Mouse (Mus musculus) cerebellum, postnatal 10 days (tissue): ENCODE results near the gene Gpatch8.

Source experiments
- DNase-seq, 2 experiments: peaks; one replicate each; pipeline ENCODE4 v3.0.0; 2021; ENCODE audit warnings: mixed read lengths in 2 of 2

Gene Gpatch8

DNA sequence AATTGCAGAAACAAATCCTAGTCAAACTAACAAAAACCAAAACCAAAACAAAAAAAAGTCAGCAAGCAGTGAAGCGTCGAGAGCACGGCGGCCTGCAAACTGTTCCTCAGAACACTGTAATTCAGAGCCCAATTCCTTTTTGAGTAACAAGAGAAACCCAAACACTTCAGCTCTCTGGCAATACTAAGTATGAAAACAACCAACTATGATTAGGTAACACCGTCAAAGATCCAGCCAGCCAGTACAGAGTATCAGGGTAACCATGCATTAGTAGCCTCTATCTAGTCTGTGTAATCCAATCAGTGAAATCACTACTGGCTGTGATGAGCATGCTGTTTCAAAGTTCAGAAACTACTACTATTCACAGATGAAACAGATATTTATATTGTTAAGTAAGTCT, 60.5 kb downstream of the Gpatch8 start:
- DNase-seq, result no peak

DNA sequence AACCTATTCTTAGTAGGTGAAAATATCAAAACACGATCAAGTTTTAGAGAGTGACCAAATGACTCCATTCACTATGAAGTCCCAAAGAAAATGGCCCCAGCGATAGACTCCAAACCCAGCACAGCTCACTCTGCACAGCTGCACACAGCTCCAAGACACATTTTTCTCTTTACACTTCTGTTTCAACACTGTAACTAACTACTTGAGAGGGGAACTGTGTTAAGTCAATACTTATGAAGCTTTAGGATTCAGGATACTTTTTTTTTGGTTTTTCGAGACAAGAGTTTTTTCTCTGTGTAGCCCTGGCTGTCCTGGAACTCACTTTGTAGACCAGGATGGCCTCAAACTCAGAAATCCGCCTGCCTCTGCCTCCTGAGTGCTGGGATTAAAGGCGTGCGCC, 61.1 kb downstream of the Gpatch8 start:
- no peak for DNase-seq

DNA sequence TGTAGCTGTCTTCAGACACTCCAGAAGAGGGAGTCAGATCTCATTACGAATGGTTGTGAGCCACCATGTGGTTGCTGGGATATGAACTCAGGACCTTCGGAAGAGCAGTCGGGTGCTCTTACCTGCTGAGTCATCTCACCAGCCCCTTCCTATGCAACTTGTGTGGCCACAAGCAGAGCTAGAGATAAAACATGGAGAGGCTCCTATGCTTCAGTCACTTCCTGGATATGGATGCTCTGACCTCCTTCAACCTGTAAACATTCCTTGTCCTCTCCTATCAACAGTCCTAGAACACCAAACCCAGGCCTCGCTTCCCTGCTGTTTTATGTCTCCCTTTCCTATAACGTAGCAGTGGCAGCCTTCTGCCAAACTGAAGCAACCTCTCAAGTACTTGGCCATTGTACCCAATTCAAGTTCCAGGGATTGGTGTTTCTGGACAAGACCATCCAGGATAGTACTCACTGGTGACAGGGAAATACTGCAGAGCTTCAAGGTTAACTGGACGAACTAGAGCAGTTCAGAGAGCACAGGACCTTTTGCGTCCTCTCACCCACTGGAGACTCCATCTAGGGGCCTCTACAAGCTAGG, 62.0 kb downstream of the Gpatch8 start:
- no peak for DNase-seq

- DNase-seq, result no peak
Observed at GRCm38 (mm10) chr11:102493241-102493640, 63.0 kb downstream of the Gpatch8 start.

GRCm38 (mm10) chr11:102487901-102488300, 68.3 kb downstream of the Gpatch8 start:
- DNase-seq, result no peak

DNA sequence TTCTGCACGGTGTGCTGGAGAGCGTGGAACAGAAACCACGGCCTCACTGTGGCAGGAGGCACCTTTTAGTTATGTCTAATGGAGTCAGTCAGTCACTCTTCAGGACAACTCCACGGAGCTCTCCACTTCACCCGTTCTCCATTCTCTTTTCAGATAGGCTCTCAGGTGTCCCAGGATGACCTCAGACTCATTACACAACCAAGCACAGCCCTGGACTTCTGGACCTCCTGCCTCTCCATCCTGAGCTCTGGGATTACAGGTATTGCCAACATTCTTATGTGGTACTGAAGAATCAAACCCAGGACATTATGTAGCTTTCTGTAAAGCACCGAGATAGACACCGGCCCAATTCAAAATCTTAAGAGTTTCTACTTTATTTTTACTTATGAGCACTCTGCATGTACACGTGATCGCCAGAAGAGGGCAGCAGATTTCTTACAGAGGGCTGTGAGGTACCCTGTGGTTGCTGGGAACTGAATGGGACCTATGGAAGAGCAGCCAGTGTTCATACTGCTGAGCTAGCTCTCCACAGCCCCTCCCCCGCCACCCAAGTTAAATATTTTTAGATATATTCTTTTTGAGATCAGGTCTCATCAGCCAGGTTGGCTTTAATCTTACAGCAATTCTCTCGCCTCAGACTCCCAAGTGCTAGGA, 69.3 kb downstream of the Gpatch8 start:
- peak; percentile 73 to 82 for DNase-seq

- DNase-seq, result no peak
Observed at GRCm38 (mm10) chr11:102481779-102482178, 74.4 kb downstream of the Gpatch8 start.

DNA sequence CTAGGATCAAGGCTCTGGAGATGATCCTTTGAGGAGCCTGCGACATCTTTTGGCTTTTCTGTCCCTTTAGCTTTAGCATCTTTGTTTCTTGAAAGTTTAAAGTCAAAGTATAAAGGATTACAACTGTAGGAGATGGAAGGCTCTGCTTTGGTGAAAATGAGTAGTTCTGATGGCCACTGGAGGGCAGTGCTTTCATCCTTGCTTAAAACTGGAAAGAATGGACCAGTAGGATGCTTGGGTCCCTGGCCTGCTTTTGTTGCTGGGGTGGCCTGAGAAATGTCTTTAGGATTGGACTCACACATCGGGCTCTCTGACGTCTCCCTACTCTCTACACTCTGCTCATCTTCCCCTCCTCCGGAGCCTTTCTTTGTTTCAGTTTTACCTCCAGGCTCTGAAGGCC, 75.3 kb downstream of the Gpatch8 start:
- no peak for DNase-seq

- DNase-seq, result no peak
Observed at GRCm38 (mm10) chr11:102480111-102480510, 76.1 kb downstream of the Gpatch8 start.

DNA sequence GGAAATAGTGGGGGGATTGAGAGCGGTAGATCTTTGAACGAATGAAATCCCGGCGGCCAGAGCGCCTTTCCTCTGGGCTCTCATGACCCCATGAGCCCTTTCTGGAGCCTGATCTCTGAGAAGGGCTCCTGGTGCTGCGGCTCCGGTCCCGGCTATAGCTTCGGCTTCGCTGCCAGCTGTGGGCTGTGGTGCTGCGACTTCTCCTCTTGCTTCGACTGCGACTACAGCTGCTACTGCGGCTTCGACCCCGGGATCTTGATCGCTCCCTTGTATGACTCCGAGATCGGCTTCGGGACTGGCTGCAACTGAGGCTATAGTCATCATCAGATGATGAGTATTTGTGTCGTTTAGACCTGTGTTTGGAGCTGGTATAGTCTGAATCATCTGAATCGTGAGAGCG, 76.6 kb downstream of the Gpatch8 start:
- DNase-seq, result no peak

DNA sequence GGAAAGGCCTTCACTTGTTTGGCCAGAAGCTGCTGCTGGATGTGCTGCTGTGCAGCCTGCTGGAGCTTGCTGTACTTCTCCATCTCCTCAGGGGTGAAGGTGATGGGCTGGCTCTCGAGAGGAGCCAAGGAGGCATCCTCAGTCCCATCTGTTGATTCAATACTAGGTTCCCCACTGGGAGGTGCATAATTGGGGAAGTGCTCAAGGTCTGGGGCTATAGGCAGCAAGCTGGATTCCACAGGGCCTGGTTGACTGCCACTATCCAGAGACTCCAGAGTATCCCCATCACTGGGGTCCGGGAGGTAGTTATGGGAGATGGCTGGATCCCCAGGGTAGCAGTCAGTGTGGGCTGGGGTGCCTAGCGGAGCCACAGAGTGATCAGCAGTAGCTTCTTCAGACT, 77.5 kb downstream of the Gpatch8 start:
- no peak for DNase-seq

DNA sequence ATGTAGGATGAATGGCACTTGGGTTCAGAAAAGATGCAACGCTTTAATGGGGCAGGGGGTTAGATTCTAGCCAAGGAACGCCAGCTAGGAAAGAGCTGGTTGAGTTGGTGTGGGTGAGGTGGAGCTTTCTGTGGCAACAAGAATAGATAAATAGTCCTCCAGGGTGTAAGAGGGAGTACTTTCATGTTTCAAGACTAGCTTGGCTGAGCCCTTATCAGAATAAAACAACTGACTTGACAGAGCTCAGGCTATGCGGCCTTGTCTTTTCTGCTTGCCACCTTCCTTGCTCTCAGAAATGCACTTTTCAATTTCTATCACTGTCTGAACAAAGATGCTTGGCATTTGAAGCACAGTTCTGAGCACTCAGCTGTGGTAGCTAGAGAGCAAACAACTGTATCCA, 81.2 kb downstream of the Gpatch8 start:
- DNase-seq, result no peak

DNA sequence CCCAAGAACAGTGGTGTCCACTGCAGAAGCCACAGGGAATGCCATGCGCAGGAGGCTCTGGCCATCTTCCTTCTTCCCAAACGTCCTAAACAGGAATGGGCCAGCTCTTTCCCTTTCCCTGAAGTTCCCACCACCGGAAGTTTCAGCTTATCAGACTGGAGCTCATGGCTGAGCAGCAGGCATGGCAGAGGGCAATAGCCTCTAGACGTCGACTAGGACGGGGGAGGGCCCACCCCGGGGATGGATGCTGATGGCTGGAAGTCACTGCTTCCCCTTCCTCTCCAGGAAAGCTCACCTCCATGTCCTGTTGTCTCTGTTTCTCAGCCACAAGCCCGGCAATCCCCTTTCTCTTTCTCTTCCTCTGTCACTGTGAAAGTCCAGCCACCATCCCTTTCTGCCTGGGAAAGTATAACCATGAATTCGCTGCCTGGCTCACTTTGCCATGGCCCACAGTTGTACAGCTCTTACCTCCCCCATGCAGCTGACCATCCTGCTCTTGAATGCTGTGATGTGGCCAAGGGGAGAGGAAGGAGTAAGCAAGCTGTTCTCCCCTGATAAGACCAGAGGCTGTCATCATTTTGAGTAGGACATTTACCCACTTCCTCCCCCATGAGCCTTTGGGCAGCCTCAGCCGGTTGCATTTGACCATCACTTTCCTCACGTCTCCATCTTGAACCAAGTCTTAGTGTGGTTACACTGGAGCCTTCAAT, 86.4 kb downstream of the Gpatch8 start, which contains the start of gene Itga2b:
Itga2b (minus strand) TSS at position 475 of the 710 bp plus-strand sequence.
- no peak for DNase-seq

DNA sequence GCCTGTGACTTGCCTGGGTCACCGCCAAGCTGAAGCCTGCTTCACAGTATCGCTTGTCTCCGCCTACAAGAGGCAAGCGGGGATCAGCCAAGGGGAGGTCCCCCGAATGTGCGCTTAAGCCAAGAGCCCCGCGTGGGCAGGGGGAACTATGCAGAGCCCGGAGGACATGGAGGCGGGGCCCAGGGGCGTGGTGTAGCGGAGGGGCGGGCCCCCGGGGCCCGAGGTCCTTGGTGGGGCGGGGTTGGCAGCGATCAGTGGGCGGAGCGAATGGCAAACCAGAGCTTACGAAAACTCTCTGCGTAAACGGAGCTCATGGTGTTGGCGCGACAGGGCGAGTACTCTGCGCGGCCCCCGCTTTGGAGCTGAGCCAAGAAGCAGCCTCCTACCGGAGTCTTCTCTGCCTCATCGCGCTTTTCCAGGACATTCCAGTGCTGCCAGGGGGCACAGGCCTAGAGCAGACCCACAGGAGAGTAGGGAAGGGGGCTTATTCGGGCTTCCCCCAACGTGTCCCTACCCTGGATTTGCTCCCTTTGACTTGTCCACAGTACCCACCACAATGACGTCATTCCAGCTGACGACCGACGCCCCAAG, 89.1 kb downstream of the Gpatch8 start:
- peak; percentile 95 to 98 for DNase-seq

- DNase-seq, result peak; percentile 61 to 69
Observed at GRCm38 (mm10) chr11:102465713-102466436, 90.3 kb downstream of the Gpatch8 start.

DNA sequence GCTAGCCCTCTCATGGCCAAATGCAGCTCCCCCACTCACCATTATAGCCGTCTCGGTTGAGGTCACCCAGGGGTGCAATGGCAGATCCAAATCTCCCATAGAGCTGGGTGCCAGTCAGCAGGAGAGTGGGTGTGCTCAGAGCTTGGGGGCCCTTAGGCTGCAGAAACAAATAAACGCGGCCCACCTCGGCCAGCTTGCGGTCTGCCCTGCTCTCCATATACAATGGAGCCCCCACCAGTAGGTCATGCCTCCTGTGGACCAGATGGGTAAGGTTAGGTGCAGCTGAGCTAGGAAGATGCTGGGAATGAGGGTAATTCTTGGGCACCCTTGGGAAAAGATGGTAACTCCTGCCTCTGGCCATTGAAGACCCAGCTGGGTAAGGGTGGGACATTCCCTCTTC, 91.3 kb downstream of the Gpatch8 start:
- DNase-seq, result no peak

GRCm38 (mm10) chr11:102461764-102462163, 94.4 kb downstream of the Gpatch8 start:
- no peak for DNase-seq

DNA sequence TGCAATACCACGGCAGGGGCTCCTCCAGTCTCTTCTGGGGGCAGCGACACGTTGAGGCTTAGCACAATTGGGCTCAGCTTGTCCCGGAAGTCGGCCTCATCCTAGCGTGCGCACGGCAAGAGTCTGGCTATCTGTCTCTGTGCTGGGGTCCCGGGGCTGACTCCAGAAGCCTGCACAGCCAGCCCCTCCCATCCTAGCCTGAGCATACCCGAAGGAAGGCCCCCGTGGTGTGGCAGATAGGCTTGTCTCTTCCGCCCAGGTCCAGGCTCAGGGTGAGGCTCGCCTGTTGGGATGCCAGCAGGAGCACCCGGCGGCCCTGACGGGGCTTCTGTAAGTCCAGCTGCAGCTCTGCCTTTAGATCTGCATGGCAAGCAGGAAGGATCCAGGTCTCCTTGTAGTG, 95.7 kb downstream of the Gpatch8 start:
- DNase-seq, result no peak

DNA sequence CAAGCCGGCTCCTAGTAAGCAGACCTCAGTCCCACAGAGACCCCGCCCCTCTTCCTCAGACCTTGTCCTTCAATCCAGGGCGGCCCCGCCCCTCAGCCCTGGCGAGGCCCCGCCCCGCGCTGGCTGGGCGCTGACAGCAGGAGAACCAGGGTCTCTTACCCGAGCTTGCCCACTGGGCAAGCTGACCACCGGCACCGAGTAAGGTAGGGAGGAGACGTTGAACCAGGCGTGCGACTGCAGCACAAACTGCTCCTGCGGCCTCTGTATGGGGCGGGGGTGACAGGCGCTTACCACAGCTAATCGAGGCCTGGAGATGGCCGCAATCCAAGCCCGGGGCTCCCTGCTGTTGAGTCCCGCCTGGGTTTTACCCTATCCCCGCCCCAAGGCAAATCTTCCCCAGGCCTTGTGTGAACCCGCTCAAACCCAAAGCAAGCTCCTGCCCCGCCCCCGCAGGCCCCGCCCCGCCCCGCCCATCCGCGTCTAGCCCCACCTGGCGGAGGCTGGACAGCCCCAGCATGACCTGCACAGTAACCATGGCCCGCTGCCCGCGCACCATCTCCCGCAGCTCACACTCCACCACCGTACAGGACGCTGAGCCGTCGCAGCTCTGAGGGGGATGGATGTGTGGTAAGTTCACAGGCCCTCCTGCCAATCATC, 100.3 kb downstream of the Gpatch8 start:
- DNase-seq, result peak; percentile 79 to 82

- DNase-seq, result peak in 1 of 2 experiments; percentile 32
Observed at GRCm38 (mm10) chr11:102453131-102453530, 103.1 kb downstream of the Gpatch8 start.

DNA sequence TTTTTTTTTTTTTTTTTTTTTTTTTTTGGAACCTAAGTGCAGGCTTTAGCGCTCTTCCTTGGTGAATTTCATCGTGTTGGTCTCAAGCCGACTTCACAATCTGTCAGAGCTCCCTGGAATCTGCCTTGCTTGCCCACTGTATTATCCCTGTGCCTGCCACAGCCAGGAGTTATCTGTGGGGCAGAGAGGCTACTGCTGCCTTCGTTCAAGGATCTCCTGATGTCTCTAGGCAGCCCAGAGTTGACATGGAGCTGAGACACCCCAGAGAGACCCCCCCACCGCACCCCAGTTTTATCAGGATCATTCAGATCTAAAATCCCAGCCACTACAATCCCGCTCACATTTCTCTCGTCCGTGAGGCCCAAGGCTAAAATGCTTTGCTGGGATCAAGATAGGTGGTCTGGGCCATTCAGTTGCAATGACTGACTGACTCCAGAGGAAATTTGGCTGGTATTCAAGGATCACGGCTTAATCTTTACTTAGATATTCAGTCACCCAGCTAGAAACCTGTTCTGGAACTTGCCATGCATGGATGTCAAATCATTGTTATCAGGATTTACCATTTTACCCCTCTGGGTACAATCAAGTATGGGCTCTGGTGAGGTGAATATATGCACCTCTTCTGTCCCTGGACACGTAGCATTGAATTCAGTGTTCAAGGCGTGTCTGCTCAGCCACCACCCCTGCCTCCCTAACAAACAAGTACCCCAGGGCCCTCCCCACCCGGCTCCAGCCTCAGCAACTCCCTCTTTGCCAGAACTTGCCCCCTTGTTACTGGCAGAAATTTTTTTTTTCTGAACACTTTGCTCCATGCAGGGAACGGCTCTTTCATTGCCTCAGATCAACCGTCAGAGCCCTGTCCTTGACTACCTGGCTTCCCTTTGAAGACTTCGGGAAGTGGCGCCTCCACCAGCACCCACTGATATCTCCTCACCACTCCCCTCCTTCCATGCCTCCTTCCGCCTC, 106.9 kb downstream of the Gpatch8 start:
- DNase-seq, result peak; percentile 61 to 66
